Mouse (Mus musculus) hindbrain, embryonic 16.5 days (tissue): ENCODE measurements around the gene Ttc12. TPM values are rescaled to one million over a fixed set of nuclear protein-coding genes. Genes with fewer than 3 reads are reported as not detected.

Experiments used
- ATAC-seq: fragments of 200-750 bp; cut with Nextera tagmentation; 2 replicates; pipeline ENCODE4 v1.8.0; 2017; ENCODE audit warnings: moderate TSS enrichment, moderate library complexity
- H3K27ac ChIP-seq: fragments of 300-500 bp; sonication (generic); 2 replicates; pipeline ENCODE4 v1.5.1; 2014; ENCODE audit warnings: low read depth, mild to moderate bottlenecking, control low read depth, low read length, moderate library complexity
- H3K27me3 ChIP-seq: fragments of 300-500 bp; sonication (generic); replicated peaks from 2 replicates; pipeline ENCODE4 v1.6.1; 2014; ENCODE audit warnings: low read length; ENCODE audit not compliant: control insufficient read depth, insufficient read depth
- H3K36me3 ChIP-seq: fragments of 300-500 bp; sonication (generic); 2 replicates; pipeline ENCODE4 v1.6.1; 2014; ENCODE audit warnings: mild to moderate bottlenecking, low read length, moderate library complexity, mixed read lengths; ENCODE audit not compliant: control insufficient read depth, insufficient read depth
- H3K4me1 ChIP-seq: fragments of 300-500 bp; sonication (generic); 2 replicates; pipeline ENCODE4 v1.6.1; 2014; ENCODE audit warnings: low read depth, low read length; ENCODE audit not compliant: control insufficient read depth, insufficient read depth
- H3K4me2 ChIP-seq: fragments of 300-500 bp; sonication (generic); 2 replicates; pipeline ENCODE4 v1.6.1; 2014; ENCODE audit warnings: mild to moderate bottlenecking, low read length, control low read depth, moderate library complexity
- H3K4me3 ChIP-seq: fragments of 300-500 bp; sonication (generic); 2 replicates; pipeline ENCODE4 v1.5.1; 2014; ENCODE audit warnings: mild to moderate bottlenecking, low read length, control low read depth, moderate library complexity
- H3K9ac ChIP-seq: fragments of 300-500 bp; sonication (generic); 2 replicates; pipeline ENCODE4 v1.6.1; 2014; ENCODE audit warnings: low read depth, mild to moderate bottlenecking, control low read depth, low read length, moderate library complexity
- H3K9me3 ChIP-seq: fragments of 300-500 bp; sonication (generic); 2 replicates; pipeline ENCODE4 v1.6.1; 2014; ENCODE audit warnings: mild to moderate bottlenecking, low read length, moderate library complexity; ENCODE audit not compliant: control insufficient read depth
- WGBS: fragments of 180-500 bp; shearing (Covaris S2); extraction: QIAGEN DNeasy Blood & Tissue Kit; methylation state at CpG from one replicate; pipeline ENCODE4 v1.1.7; 2014; 5-methylcytosine and 5-hydroxymethylcytosine counted together
- polyA plus RNA-seq: library from polyadenylated mRNA; unstranded; fragments of >200 nt; fragmentation: Nextera tagmentation; extraction: Ambion mirVana; gene quantifications from 2 replicates; pipeline ENCODE4 v1.2.1, GENCODE M21; 2015

Gene Ttc12
- 2.1 and 2.6 TPM in 2 replicates for polyA plus RNA-seq

- Histone ChIP-seq H3K27ac (no peak within 1 kb of the TSS), H3K4me2 (peak within 1 kb of the TSS; percentile 70), H3K9ac (peak within 1 kb of the TSS; percentile 54), H3K36me3 (no peaks in the 10 kb centered on the region), H3K27me3 (peaks cover 4% of the 10 kb centered on the region; the same call in 1 of the 2 replicates), H3K9me3 (no peaks in the 10 kb centered on the region), H3K4me1 (peaks cover 13% of the 10 kb centered on the region), H3K4me3 (peak within 1 kb of the TSS; percentile 48)
- 0% methylated on average over 17 of the region's 18 CpGs for WGBS
- peak; percentile 88 for ATAC-seq
Measured at GRCm38 (mm10) chr9:49485892-49486311, at the start of gene Ttc12. Gene Ttc12, minus strand, starts transcription at chr9:49486225.

- no peaks in the 10 kb centered on the region for H3K9me3 ChIP-seq
- WGBS: 40% methylated on average over 4 of the region's 4 CpGs
- no peak overlapping the region for H3K4me3 ChIP-seq
- no peak overlapping the region for H3K27ac ChIP-seq
- H3K9ac ChIP-seq: no peak overlapping the region
- H3K27me3 ChIP-seq: no peaks in the 10 kb centered on the region
- H3K36me3 ChIP-seq: no peaks in the 10 kb centered on the region
- ATAC-seq: 0 out of 2 replicates have a peak, but pooled peaks have one; percentile 43
- H3K4me2 ChIP-seq: no peak overlapping the region
- peaks cover 14% of the 10 kb centered on the region for H3K4me1 ChIP-seq
Measured at GRCm38 (mm10) chr9:49534958-49535357, 48.9 kb upstream of the Ttc12 start.

GRCm38 (mm10) chr9:49533912-49534491 lies 48.0 kb upstream of the Ttc12 start:
- no peak overlapping the region for H3K9ac ChIP-seq
- H3K27ac ChIP-seq: peak overlapping the region; percentile 11
- 10% methylated on average over 8 of the region's 8 CpGs for WGBS
- peaks cover 14% of the 10 kb centered on the region for H3K4me1 ChIP-seq
- H3K36me3 ChIP-seq: no peaks in the 10 kb centered on the region
- peak; percentile 56 for ATAC-seq
- H3K4me2 ChIP-seq: no peak overlapping the region
- no peak overlapping the region for H3K4me3 ChIP-seq
- H3K9me3 ChIP-seq: no peaks in the 10 kb centered on the region
- H3K27me3 ChIP-seq: no peaks in the 10 kb centered on the region

- Histone ChIP-seq H3K4me3 (no peak overlapping the region), H3K36me3 (no peaks in the 10 kb centered on the region), H3K9ac (no peak overlapping the region), H3K4me2 (no peak overlapping the region), H3K27me3 (no peaks in the 10 kb centered on the region), H3K9me3 (no peaks in the 10 kb centered on the region), H3K27ac (no peak overlapping the region), H3K4me1 (peaks cover 14% of the 10 kb centered on the region)
- no peak for ATAC-seq
- 69% methylated on average over 7 of the region's 7 CpGs for WGBS
Measured at GRCm38 (mm10) chr9:49533455-49533854, 47.4 kb upstream of the Ttc12 start.

GRCm38 (mm10) chr9:49531833-49532232 lies 45.8 kb upstream of the Ttc12 start:
- Histone ChIP-seq H3K9me3 (no peaks in the 10 kb centered on the region), H3K9ac (no peak overlapping the region), H3K4me2 (no peak overlapping the region), H3K27me3 (no peaks in the 10 kb centered on the region), H3K4me3 (no peak overlapping the region), H3K36me3 (no peaks in the 10 kb centered on the region), H3K27ac (no peak overlapping the region), H3K4me1 (peaks cover 16% of the 10 kb centered on the region)
- 78% methylated on average over 6 of the region's 6 CpGs for WGBS
- no peak for ATAC-seq

- Histone ChIP-seq H3K27ac (no peak overlapping the region), H3K36me3 (no peaks in the 10 kb centered on the region), H3K4me2 (no peak overlapping the region), H3K4me1 (peaks cover 16% of the 10 kb centered on the region), H3K9me3 (no peaks in the 10 kb centered on the region), H3K9ac (no peak overlapping the region), H3K4me3 (no peak overlapping the region), H3K27me3 (no peaks in the 10 kb centered on the region)
- 43% methylated on average over 7 of the region's 7 CpGs for WGBS
- ATAC-seq: no peak
Measured at GRCm38 (mm10) chr9:49531257-49531656, 45.2 kb upstream of the Ttc12 start.

- Histone ChIP-seq H3K9me3 (no peaks in the 10 kb centered on the region), H3K9ac (no peak overlapping the region), H3K36me3 (no peaks in the 10 kb centered on the region), H3K27me3 (no peaks in the 10 kb centered on the region), H3K4me2 (no peak overlapping the region), H3K27ac (no peak overlapping the region), H3K4me3 (no peak overlapping the region), H3K4me1 (peaks cover 16% of the 10 kb centered on the region)
- WGBS: 47% methylated on average over 4 of the region's 4 CpGs
- ATAC-seq: no peak
Measured at GRCm38 (mm10) chr9:49530739-49531138, 44.7 kb upstream of the Ttc12 start.

- Histone ChIP-seq H3K27me3 (no peaks in the 10 kb centered on the region), H3K27ac (no peak overlapping the region), H3K4me3 (no peak overlapping the region), H3K4me2 (no peak overlapping the region), H3K9me3 (no peaks in the 10 kb centered on the region), H3K36me3 (no peaks in the 10 kb centered on the region), H3K9ac (no peak overlapping the region), H3K4me1 (peaks cover 12% of the 10 kb centered on the region)
- WGBS: 68% methylated on average over 8 of the region's 8 CpGs
- ATAC-seq: no peak
Measured at GRCm38 (mm10) chr9:49529366-49529959, 43.4 kb upstream of the Ttc12 start.

GRCm38 (mm10) chr9:49528943-49529342 lies 42.9 kb upstream of the Ttc12 start:
- Histone ChIP-seq H3K27me3 (no peaks in the 10 kb centered on the region), H3K4me2 (no peak overlapping the region), H3K4me3 (no peak overlapping the region), H3K9ac (no peak overlapping the region), H3K27ac (no peak overlapping the region), H3K36me3 (no peaks in the 10 kb centered on the region), H3K9me3 (no peaks in the 10 kb centered on the region), H3K4me1 (peaks cover 6% of the 10 kb centered on the region)
- ATAC-seq: no peak
- 53% methylated on average over 10 of the region's 10 CpGs for WGBS
